ENCODE assay signal across 26 mouse cellular contexts in genomic region chr15:79745883-79746282, GRCm38 (mm10). TPM values are rescaled to one million over a fixed set of nuclear protein-coding genes. Genes with fewer than 3 reads are reported as not detected.
DNase-seq lines count a peak whose midpoint lies in the region; ATAC-seq and TF ChIP-seq lines count a peak whose summit lies in the region.
"Had no signal": no experiment of that assay in that cellular context is flagged by ENCODE, and none has a peak within 500 bp of the region (broad histone marks: within the 10 kb centered on the region; RNA-seq: fewer than 3 reads in every experiment).

No protein-coding gene starts in this region.

- no peak for TF ChIP-seq EP300 in CH12.LX (IDR thresholded peaks at IDR 0.05; ENCODE audit: low read length)

- no peak for ATAC-seq in heart, embryonic 13.5 days (ENCODE audit: extremely low read depth, insufficient number of reproducible peaks, low FRiP score, low TSS enrichment)
- ATAC-seq: CD4-positive, CD25-positive, alpha-beta regulatory T cell, adult 4 months; forebrain, embryonic 15.5 days; hindbrain, embryonic 16.5 days; intestine, embryonic 15.5 days had no signal

- DNase-seq in heart, postnatal 14 days = no peak
- DNase-seq in CH12.LX (ENCODE audit: extremely low read depth) = no peak
- peak; percentile 49 for DNase-seq in R1 (ENCODE audit: low read depth, low spot score)
- no peak for DNase-seq in left cerebral cortex, postnatal 25 days (ENCODE audit: low spot score in 2 of 2)
- DNase-seq in testis, postnatal 14 days (ENCODE audit: low spot score) = no peak
- no peak for DNase-seq in cerebellum, postnatal 36 days
- DNase-seq: adrenal gland, postnatal 10 days; adrenal gland, postnatal 36 days; B cell, adult 2 months; cerebellum, adult 2 months; cerebellum, adult 9-11 months; cerebellum, postnatal 25 days; embryo, embryonic 11 days; gastrocnemius, postnatal 36 days; heart, adult 2 months; heart, postnatal 36 days had no signal

- intact Hi-C loops in heart, postnatal 14 days (cut with DNase I) = no loop called here
- intact Hi-C loops in left cerebral cortex, postnatal 25 days (cut with DNase I) = no loop called here

- peaks cover 20% of the 10 kb centered on the region for H3K4me1 ChIP-seq in heart, embryonic 13.5 days
- peaks cover 12 to 45% of the 10 kb centered on the region in 2 experiments for H3K4me1 ChIP-seq in CH12.LX (ENCODE audit: control insufficient read depth in 1 of 2, insufficient read depth in 2 of 2)

- dilution Hi-C loops in CH12.LX (cut with MboI; ENCODE audit: extremely low pct_ligation_motif_present, extremely low pct_unique_long_range_greater_than_20kb, low sequenced_read_pairs) = no loop called here

- H3K36me3 ChIP-seq in heart, embryonic 13.5 days = peaks cover 3% of the 10 kb centered on the region; the same call in 1 of the 2 replicates
- peaks cover 3 to 43% of the 10 kb centered on the region in 2 experiments for H3K36me3 ChIP-seq in CH12.LX (replicated peaks in 1 of 2; ENCODE audit: control insufficient read depth in 1 of 2, insufficient read depth in 1 of 2, low read length in 1 of 2)
- H3K36me3 ChIP-seq: forebrain, embryonic 12.5 days; forebrain, embryonic 15.5 days; hindbrain, embryonic 10.5 days; hindbrain, embryonic 13.5 days; intestine, embryonic 15.5 days had no signal

- in situ Hi-C loops in CH12.LX (cut with MboI; ENCODE audit: low pct_ligation_motif_present, low pct_unique_long_range_greater_than_20kb, low sequenced_read_pairs) = loop anchor here (10.0 kb wide), 1 partner anchor 349 kb away; the partner anchor contains the start of genes Rpl3 and Syngr1

- no peaks in the 10 kb centered on the region for H3K79me2 ChIP-seq in CH12.LX (replicated peaks; ENCODE audit: control insufficient read depth, extremely low read depth, insufficient read depth, poor library complexity, severe bottlenecking)

- H3K4me3 ChIP-seq in heart, embryonic 13.5 days = no peak overlapping the region
- H3K4me3 ChIP-seq in CH12.LX (replicated peaks in 1 of 3; ENCODE audit: low read depth in 2 of 3, low read length in 2 of 3, poor library complexity in 1 of 3) = no peak overlapping the region
- H3K4me3 ChIP-seq: erythroblast, embryonic 14.5 days; forebrain, embryonic 12.5 days; forebrain, embryonic 15.5 days; heart, adult 2 months; heart, embryonic 10.5 days; hindbrain, embryonic 10.5 days; hindbrain, embryonic 13.5 days; intestine, embryonic 15.5 days had no signal

- no peaks in the 10 kb centered on the region for H3K27me3 ChIP-seq in heart, embryonic 13.5 days (replicated peaks)
- no peaks in the 10 kb centered on the region for H3K27me3 ChIP-seq in CH12.LX (replicated peaks)
- H3K27me3 ChIP-seq: forebrain, embryonic 12.5 days; forebrain, embryonic 15.5 days; hindbrain, embryonic 13.5 days; intestine, embryonic 15.5 days had no signal

- TF ChIP-seq RAD21 in CH12.LX (IDR thresholded peaks at IDR 0.05; ENCODE audit: low read depth, low read length) = no peak

- no peaks in the 10 kb centered on the region for H3K9me3 ChIP-seq in heart, embryonic 13.5 days
- no peaks in the 10 kb centered on the region for H3K9me3 ChIP-seq in CH12.LX (replicated peaks; ENCODE audit: low read length)
- H3K9me3 ChIP-seq: forebrain, embryonic 12.5 days; forebrain, embryonic 15.5 days; heart, embryonic 10.5 days; hindbrain, embryonic 13.5 days; intestine, embryonic 15.5 days had no signal

- WGBS in heart, embryonic 13.5 days = 80% methylated on average over 5 of the region's 5 CpGs

- H3K27ac ChIP-seq in heart, embryonic 13.5 days (replicated peaks) = no peak overlapping the region
- H3K27ac ChIP-seq in CH12.LX (ENCODE audit: insufficient read depth, low read depth) = no peak overlapping the region
- H3K27ac ChIP-seq: forebrain, embryonic 12.5 days; forebrain, embryonic 15.5 days; heart, adult 2 months; heart, embryonic 10.5 days; hindbrain, embryonic 10.5 days; hindbrain, embryonic 13.5 days; intestine, embryonic 15.5 days had no signal

- no peak for TF ChIP-seq POLR2A in CH12.LX (IDR thresholded peaks at IDR 0.05; ENCODE audit: low read depth, low read length)

- TF ChIP-seq CTCF in CH12.LX (conservative IDR thresholded peaks at IDR 0.05 in 1 of 2, IDR thresholded peaks at IDR 0.05 in 1 of 2; ENCODE audit: low read depth in 2 of 2, low read length in 2 of 2) = no peak

- H3K4me2 ChIP-seq in heart, embryonic 13.5 days = no peak overlapping the region
- no peak overlapping the region for H3K4me2 ChIP-seq in CH12.LX (ENCODE audit: insufficient read depth, low read depth, poor library complexity, severe bottlenecking)
- H3K4me2 ChIP-seq: forebrain, embryonic 12.5 days; forebrain, embryonic 15.5 days; hindbrain, embryonic 13.5 days; intestine, embryonic 15.5 days had no signal

- peak overlapping the region; percentile 5; the same call in 1 of the 2 replicates for H3K9ac ChIP-seq in heart, embryonic 13.5 days
- H3K9ac ChIP-seq in CH12.LX (ENCODE audit: insufficient read depth, low read depth) = no peak overlapping the region
- H3K9ac ChIP-seq: forebrain, embryonic 12.5 days; forebrain, embryonic 15.5 days; hindbrain, embryonic 13.5 days; intestine, embryonic 15.5 days had no signal

TF ChIP-seq in CH12.LX, 34 proteins besides CTCF, POLR2A, EP300 and RAD21:
- TF ChIP-seq TBP (conservative IDR thresholded peaks at IDR 0.05; ENCODE audit: low read depth, low read length) (no peak), PAX5 (IDR thresholded peaks at IDR 0.05; ENCODE audit: low read length) (no peak), BHLHE40 (IDR thresholded peaks at IDR 0.05; ENCODE audit: low read depth, low read length) (no peak), USF2 (conservative IDR thresholded peaks at IDR 0.05; ENCODE audit: low read depth, low read length) (no peak), ETS1 (conservative IDR thresholded peaks at IDR 0.05; ENCODE audit: low read depth, low read length) (peak; percentile 22; the same call in 1 of the 2 replicates), HCFC1 (IDR thresholded peaks at IDR 0.05; ENCODE audit: low read depth, low read length) (no peak), MAFK (IDR thresholded peaks at IDR 0.05; ENCODE audit: insufficient replicate concordance, low read length) (no peak)

RNA-seq across cellular contexts. Expression of gene Sun2, which starts 3.5 kb away (rescaled TPM):
- polyA plus RNA-seq in heart, embryonic 13.5 days (2015; fragmentation: Nextera tagmentation; extraction: Ambion mirVana) = 4.3 and 5.3 TPM in 2 replicates
- 10 to 100 TPM; 70.6 to 73.4 TPM for total RNA-seq in heart, postnatal 14 days (2021)
- 20.1 and 26.5 TPM in 2 replicates for total RNA-seq in CH12.LX (2012; rRNA removed)
- 18.6 and 20.8 TPM in 2 replicates for total RNA-seq in CH12.LX (2014; rRNA removed)
- polyA plus RNA-seq in CH12.LX (2012; ENCODE audit: insufficient read length, low read depth) = 19.7 and 22.3 TPM in 2 replicates
- total RNA-seq in left cerebral cortex, postnatal 25 days (2021) = 10 to 100 TPM; 26.3 to 43.4 TPM

RNA-seq across cellular contexts. Expression of gene Dnal4, which starts 31.8 kb away (rescaled TPM):
- 35.6 and 37.5 TPM in 2 replicates for polyA plus RNA-seq in heart, embryonic 13.5 days (2015; fragmentation: Nextera tagmentation; extraction: Ambion mirVana)
- 10 to 100 TPM; 21.6 to 22.2 TPM for total RNA-seq in heart, postnatal 14 days (2021)
- total RNA-seq in CH12.LX (2012; rRNA removed) (16.5 and 20.9 TPM in 2 replicates), CH12.LX (2014; rRNA removed) (11.3 and 11.7 TPM in 2 replicates)
- polyA plus RNA-seq in CH12.LX (2012; ENCODE audit: insufficient read length, low read depth) = 17.8 and 18.5 TPM in 2 replicates
- total RNA-seq in left cerebral cortex, postnatal 25 days (2021) = 10 to 100 TPM; 46.7 to 54.9 TPM

RNA-seq across cellular contexts. Expression of gene Gtpbp1, which starts 55.2 kb away (rescaled TPM):
- polyA plus RNA-seq in heart, embryonic 13.5 days (2015; fragmentation: Nextera tagmentation; extraction: Ambion mirVana) = 27.0 and 29.5 TPM in 2 replicates
- total RNA-seq in heart, postnatal 14 days (2021) = 10 to 100 TPM; 30.3 to 33.2 TPM
- total RNA-seq in CH12.LX (2012; rRNA removed) (32.9 and 34.2 TPM in 2 replicates), CH12.LX (2014; rRNA removed) (25.3 and 25.5 TPM in 2 replicates)
- polyA plus RNA-seq in CH12.LX (2012; ENCODE audit: insufficient read length, low read depth) = 45.2 and 45.3 TPM in 2 replicates
- total RNA-seq in left cerebral cortex, postnatal 25 days (2021) = 10 to 100 TPM; 42.5 to 47.7 TPM

RNA-seq across cellular contexts. Expression of gene Josd1, which starts 58.2 kb away (rescaled TPM):
- 19.8 and 20.4 TPM in 2 replicates for polyA plus RNA-seq in heart, embryonic 13.5 days (2015; fragmentation: Nextera tagmentation; extraction: Ambion mirVana)
- total RNA-seq in heart, postnatal 14 days (2021) = 10 to 100 TPM; 28.1 to 30.9 TPM
- 34.9 and 41.0 TPM in 2 replicates for total RNA-seq in CH12.LX (2012; rRNA removed)
- 48.3 and 50.6 TPM in 2 replicates for total RNA-seq in CH12.LX (2014; rRNA removed)
- 28.2 and 30.1 TPM in 2 replicates for polyA plus RNA-seq in CH12.LX (2012; ENCODE audit: insufficient read length, low read depth)
- total RNA-seq in left cerebral cortex, postnatal 25 days (2021) = 10 to 100 TPM; 71.7 to 71.8 TPM

RNA-seq across cellular contexts. Expression of gene Nptxr, which starts 58.7 kb away (rescaled TPM):
- polyA plus RNA-seq in heart, embryonic 13.5 days (2015; fragmentation: Nextera tagmentation; extraction: Ambion mirVana) = 1.6 and 1.7 TPM in 2 replicates
- total RNA-seq in heart, postnatal 14 days (2021) = 1 to 10 TPM; 2.1 to 2.6 TPM
- total RNA-seq in CH12.LX (2012; rRNA removed) = 0.92 and 2.1 TPM in 2 replicates
- 0.09 TPM in 1 of 2 replicates, not detected in the other for total RNA-seq in CH12.LX (2014; rRNA removed)
- polyA plus RNA-seq in CH12.LX (2012; ENCODE audit: insufficient read length, low read depth) = 0.14 and 0.16 TPM in 2 replicates
- 100 to 1,000 TPM; 898 to 921 TPM for total RNA-seq in left cerebral cortex, postnatal 25 days (2021)
- polyA plus RNA-seq: erythroblast, embryonic 14.5 days had no signal
